In genomic region chr7:45833924-45834323, GRCm38 (mm10) we compare ENCODE assay signal across 8 mouse cellular contexts. TPM values are rescaled to one million over a fixed set of nuclear protein-coding genes. Genes with fewer than 3 reads are reported as not detected.
DNase-seq lines count a peak whose midpoint lies in the region; ATAC-seq lines count a peak whose summit lies in the region.
"Had no signal": no experiment of that assay in that cellular context is flagged by ENCODE, and none has a peak within 500 bp of the region (broad histone marks: within the 10 kb centered on the region; RNA-seq: fewer than 3 reads in every experiment).

No protein-coding gene starts in this region.

- no peak overlapping the region for H3K9ac ChIP-seq in liver, embryonic 11.5 days (ENCODE audit: low read depth, low read length)
- H3K9ac ChIP-seq in forebrain, embryonic 15.5 days (replicated peaks), result 0 out of 2 replicates have a peak overlapping the region, but pooled peaks have one; percentile 4
- H3K9ac ChIP-seq in limb, embryonic 15.5 days, result 0 out of 2 replicates have a peak overlapping the region, but pooled peaks have one; percentile 14
- H3K9ac ChIP-seq in stomach, embryonic 14.5 days (replicated peaks; ENCODE audit: low read depth, low read length), result peak overlapping the region; percentile 14; the same call in 1 of the 2 replicates

- H3K9me3 ChIP-seq in liver, embryonic 11.5 days (ENCODE audit: control insufficient read depth, low read length), result no peaks in the 10 kb centered on the region
- no peaks in the 10 kb centered on the region for H3K9me3 ChIP-seq in forebrain, embryonic 15.5 days
- H3K9me3 ChIP-seq in limb, embryonic 15.5 days, result no peaks in the 10 kb centered on the region
- H3K9me3 ChIP-seq in stomach, embryonic 14.5 days (ENCODE audit: control insufficient read depth, low read depth, low read length), result no peaks in the 10 kb centered on the region

- no peak for ATAC-seq in liver, embryonic 11.5 days (replicated peaks; ENCODE audit: low FRiP score)
- ATAC-seq in forebrain, embryonic 15.5 days (replicated peaks), result no peak
- ATAC-seq in limb, embryonic 15.5 days (ENCODE audit: insufficient number of reproducible peaks, low FRiP score, low TSS enrichment, low read depth), result no peak
- ATAC-seq in stomach, embryonic 14.5 days (ENCODE audit: insufficient number of reproducible peaks, insufficient read depth, low FRiP score, low read depth), result no peak

- WGBS in liver, embryonic 11.5 days, result 8% methylated on average over 24 of the region's 31 CpGs
- 6% methylated on average over 18 of the region's 31 CpGs for WGBS in forebrain, embryonic 15.5 days
- 5% methylated on average over 11 of the region's 31 CpGs for WGBS in limb, embryonic 15.5 days
- 4% methylated on average over 22 of the region's 31 CpGs for WGBS in stomach, embryonic 14.5 days

- peaks cover 52% of the 10 kb centered on the region for H3K27me3 ChIP-seq in liver, embryonic 11.5 days (replicated peaks; ENCODE audit: control insufficient read depth, insufficient read depth, low read length)
- H3K27me3 ChIP-seq in forebrain, embryonic 15.5 days, result peaks cover 56% of the 10 kb centered on the region
- H3K27me3 ChIP-seq in limb, embryonic 15.5 days, result peaks cover 60% of the 10 kb centered on the region
- peaks cover 28% of the 10 kb centered on the region for H3K27me3 ChIP-seq in stomach, embryonic 14.5 days (ENCODE audit: control insufficient read depth, insufficient read depth, low read length)

- H3K4me2 ChIP-seq in liver, embryonic 11.5 days, result peak overlapping the region; percentile 54
- H3K4me2 ChIP-seq in forebrain, embryonic 15.5 days (replicated peaks), result peak overlapping the region; percentile 34
- H3K4me2 ChIP-seq in limb, embryonic 15.5 days, result peak overlapping the region; percentile 64
- H3K4me2 ChIP-seq in stomach, embryonic 14.5 days (replicated peaks; ENCODE audit: low read depth, low read length), result peak overlapping the region; percentile 52

- peaks cover 12% of the 10 kb centered on the region for H3K4me1 ChIP-seq in liver, embryonic 11.5 days (replicated peaks; ENCODE audit: control insufficient read depth, insufficient read depth, low read length)
- peaks cover 31% of the 10 kb centered on the region for H3K4me1 ChIP-seq in forebrain, embryonic 15.5 days
- H3K4me1 ChIP-seq in limb, embryonic 15.5 days, result peaks cover 30% of the 10 kb centered on the region
- H3K4me1 ChIP-seq in stomach, embryonic 14.5 days (ENCODE audit: control insufficient read depth, insufficient read depth, low read length), result peaks cover 17% of the 10 kb centered on the region

- 0 out of 2 replicates have a peak, but pooled peaks cover 5% of the 10 kb centered on the region for H3K36me3 ChIP-seq in liver, embryonic 11.5 days (ENCODE audit: control insufficient read depth, insufficient read depth, low read length)
- H3K36me3 ChIP-seq in forebrain, embryonic 15.5 days, result peaks cover 5% of the 10 kb centered on the region; the same call in 1 of the 2 replicates
- peaks cover 7% of the 10 kb centered on the region for H3K36me3 ChIP-seq in limb, embryonic 15.5 days
- H3K36me3 ChIP-seq in stomach, embryonic 14.5 days (ENCODE audit: control insufficient read depth, insufficient read depth, low read length), result peaks cover 6% of the 10 kb centered on the region; the same call in 1 of the 2 replicates

- no peak overlapping the region for H3K27ac ChIP-seq in liver, embryonic 11.5 days (ENCODE audit: low read depth, low read length)
- no peak overlapping the region for H3K27ac ChIP-seq in forebrain, embryonic 15.5 days (replicated peaks)
- no peak overlapping the region for H3K27ac ChIP-seq in limb, embryonic 15.5 days
- H3K27ac ChIP-seq in stomach, embryonic 14.5 days (ENCODE audit: low read length), result no peak overlapping the region

- peak overlapping the region; percentile 46 for H3K4me3 ChIP-seq in liver, embryonic 11.5 days (ENCODE audit: low read depth, low read length)
- H3K4me3 ChIP-seq in forebrain, embryonic 15.5 days, result peak overlapping the region; percentile 34
- H3K4me3 ChIP-seq in limb, embryonic 15.5 days, result peak overlapping the region; percentile 47
- H3K4me3 ChIP-seq in stomach, embryonic 14.5 days (ENCODE audit: low read depth, low read length), result peak overlapping the region; percentile 39

- DNase-seq in liver, embryonic 11.5 days (ENCODE audit: low spot score), result no peak
- DNase-seq in liver, result no peak
- DNase-seq in urinary bladder, postnatal 36 days (ENCODE audit: low spot score in 2 of 2), result no peak
- DNase-seq in adrenal gland, postnatal 25 days, result no peak

RNA-seq across cellular contexts. Expression of gene Grwd1, which starts 3.2 kb away (rescaled TPM):
- 101 and 106 TPM in 2 replicates for polyA plus RNA-seq in liver, embryonic 11.5 days (2014; fragmentation: Nextera tagmentation; extraction: Ambion mirVana)
- polyA plus RNA-seq in forebrain, embryonic 15.5 days (2015; fragmentation: Nextera tagmentation; extraction: Ambion mirVana), result 46.8 and 46.9 TPM in 2 replicates
- 56.3 and 59.3 TPM in 2 replicates for polyA plus RNA-seq in limb, embryonic 15.5 days (2015; fragmentation: Nextera tagmentation; extraction: Ambion mirVana)
- polyA plus RNA-seq in stomach, embryonic 14.5 days (2014; fragmentation: Nextera tagmentation; extraction: Ambion mirVana), result 62.7 and 69.6 TPM in 2 replicates
- total RNA-seq in adrenal gland, postnatal 25 days (2021), result 22.3 and 26.6 TPM in 2 replicates

RNA-seq across cellular contexts. Expression of gene Kcnj14, which starts 9.3 kb away (rescaled TPM):
- polyA plus RNA-seq in liver, embryonic 11.5 days (2014; fragmentation: Nextera tagmentation; extraction: Ambion mirVana), result 0.40 and 0.74 TPM in 2 replicates
- polyA plus RNA-seq in forebrain, embryonic 15.5 days (2015; fragmentation: Nextera tagmentation; extraction: Ambion mirVana), result 0.55 and 0.98 TPM in 2 replicates
- polyA plus RNA-seq in limb, embryonic 15.5 days (2015; fragmentation: Nextera tagmentation; extraction: Ambion mirVana), result 1.4 and 1.5 TPM in 2 replicates
- 1.3 and 1.4 TPM in 2 replicates for polyA plus RNA-seq in stomach, embryonic 14.5 days (2014; fragmentation: Nextera tagmentation; extraction: Ambion mirVana)
- total RNA-seq in adrenal gland, postnatal 25 days (2021), result 0.30 and 0.33 TPM in 2 replicates

RNA-seq across cellular contexts. Expression of gene Cyth2, which starts 19.5 kb away (rescaled TPM):
- 67.2 and 69.1 TPM in 2 replicates for polyA plus RNA-seq in liver, embryonic 11.5 days (2014; fragmentation: Nextera tagmentation; extraction: Ambion mirVana)
- 376 and 383 TPM in 2 replicates for polyA plus RNA-seq in forebrain, embryonic 15.5 days (2015; fragmentation: Nextera tagmentation; extraction: Ambion mirVana)
- 87.9 and 98.8 TPM in 2 replicates for polyA plus RNA-seq in limb, embryonic 15.5 days (2015; fragmentation: Nextera tagmentation; extraction: Ambion mirVana)
- 89.3 and 92.6 TPM in 2 replicates for polyA plus RNA-seq in stomach, embryonic 14.5 days (2014; fragmentation: Nextera tagmentation; extraction: Ambion mirVana)
- total RNA-seq in adrenal gland, postnatal 25 days (2021), result 114 and 134 TPM in 2 replicates

RNA-seq across cellular contexts. Expression of gene Kdelr1, which starts 38.6 kb away (rescaled TPM):
- 54.8 and 60.7 TPM in 2 replicates for polyA plus RNA-seq in liver, embryonic 11.5 days (2014; fragmentation: Nextera tagmentation; extraction: Ambion mirVana)
- polyA plus RNA-seq in forebrain, embryonic 15.5 days (2015; fragmentation: Nextera tagmentation; extraction: Ambion mirVana), result 33.3 and 38.3 TPM in 2 replicates
- 79.4 and 97.8 TPM in 2 replicates for polyA plus RNA-seq in limb, embryonic 15.5 days (2015; fragmentation: Nextera tagmentation; extraction: Ambion mirVana)
- polyA plus RNA-seq in stomach, embryonic 14.5 days (2014; fragmentation: Nextera tagmentation; extraction: Ambion mirVana), result 150 and 157 TPM in 2 replicates
- total RNA-seq in adrenal gland, postnatal 25 days (2021), result 140 and 141 TPM in 2 replicates

RNA-seq across cellular contexts. Expression of gene Grin2d, which starts 44.3 kb away (rescaled TPM):
- polyA plus RNA-seq in liver, embryonic 11.5 days (2014; fragmentation: Nextera tagmentation; extraction: Ambion mirVana), result 0.13 and 0.23 TPM in 2 replicates
- 0.84 and 0.92 TPM in 2 replicates for polyA plus RNA-seq in forebrain, embryonic 15.5 days (2015; fragmentation: Nextera tagmentation; extraction: Ambion mirVana)
- polyA plus RNA-seq in limb, embryonic 15.5 days (2015; fragmentation: Nextera tagmentation; extraction: Ambion mirVana), result 0.48 and 0.68 TPM in 2 replicates
- 0.29 and 0.48 TPM in 2 replicates for polyA plus RNA-seq in stomach, embryonic 14.5 days (2014; fragmentation: Nextera tagmentation; extraction: Ambion mirVana)
- 0.43 and 1.2 TPM in 2 replicates for total RNA-seq in adrenal gland, postnatal 25 days (2021)
- total RNA-seq: neutrophil, adult 5-6 weeks had no signal
